Mouse (Mus musculus) urinary bladder, postnatal 4 days (tissue): Measurements from ENCODE around the gene Trmt1.

Source experiments
- DNase-seq, 2 experiments: peaks; one replicate each; pipeline ENCODE4 v3.0.0; 2021 to 2022; ENCODE audit warnings: low spot score in 2 of 2

Gene Trmt1

GRCm38 (mm10) chr8:84731371-84732177, 45.5 kb downstream of the Trmt1 start:
- DNase-seq: no peak

GRCm38 (mm10) chr8:84732545-84732944, 46.4 kb downstream of the Trmt1 start:
- DNase-seq: no peak

- no peak for DNase-seq
Measured at GRCm38 (mm10) chr8:84732996-84733395, 46.9 kb downstream of the Trmt1 start.

- DNase-seq: no peak
Measured at GRCm38 (mm10) chr8:84733959-84734358, 47.9 kb downstream of the Trmt1 start.

GRCm38 (mm10) chr8:84734680-84735079, 48.6 kb downstream of the Trmt1 start:
- DNase-seq: no peak

- DNase-seq: no peak
Measured at GRCm38 (mm10) chr8:84735597-84735996, 49.5 kb downstream of the Trmt1 start.

- DNase-seq: no peak
Measured at GRCm38 (mm10) chr8:84736521-84736920, 50.4 kb downstream of the Trmt1 start.

GRCm38 (mm10) chr8:84737608-84738007, 51.5 kb downstream of the Trmt1 start:
- DNase-seq: peak; percentile 73 to 87

GRCm38 (mm10) chr8:84738266-84738665, 52.2 kb downstream of the Trmt1 start:
- DNase-seq: no peak

- DNase-seq: no peak
Measured at GRCm38 (mm10) chr8:84738715-84739400, 52.8 kb downstream of the Trmt1 start.

GRCm38 (mm10) chr8:84739401-84739742, 53.3 kb downstream of the Trmt1 start:
- DNase-seq: no peak

- no peak for DNase-seq
Measured at GRCm38 (mm10) chr8:84740895-84741843, 55.1 kb downstream of the Trmt1 start.

- DNase-seq: peak; percentile 75 to 79
Measured at GRCm38 (mm10) chr8:84742171-84743053, 56.3 kb downstream of the Trmt1 start.

- DNase-seq: no peak
Measured at GRCm38 (mm10) chr8:84743054-84743415, 56.9 kb downstream of the Trmt1 start.

GRCm38 (mm10) chr8:84743517-84744420, 57.7 kb downstream of the Trmt1 start:
- peak; percentile 81 to 84 for DNase-seq

GRCm38 (mm10) chr8:84745032-84745925, 59.2 kb downstream of the Trmt1 start:
- DNase-seq: no peak
